Mouse (Mus musculus): ENCODE measurements around the gene Ptpa.

Ptpa gene

DNA sequence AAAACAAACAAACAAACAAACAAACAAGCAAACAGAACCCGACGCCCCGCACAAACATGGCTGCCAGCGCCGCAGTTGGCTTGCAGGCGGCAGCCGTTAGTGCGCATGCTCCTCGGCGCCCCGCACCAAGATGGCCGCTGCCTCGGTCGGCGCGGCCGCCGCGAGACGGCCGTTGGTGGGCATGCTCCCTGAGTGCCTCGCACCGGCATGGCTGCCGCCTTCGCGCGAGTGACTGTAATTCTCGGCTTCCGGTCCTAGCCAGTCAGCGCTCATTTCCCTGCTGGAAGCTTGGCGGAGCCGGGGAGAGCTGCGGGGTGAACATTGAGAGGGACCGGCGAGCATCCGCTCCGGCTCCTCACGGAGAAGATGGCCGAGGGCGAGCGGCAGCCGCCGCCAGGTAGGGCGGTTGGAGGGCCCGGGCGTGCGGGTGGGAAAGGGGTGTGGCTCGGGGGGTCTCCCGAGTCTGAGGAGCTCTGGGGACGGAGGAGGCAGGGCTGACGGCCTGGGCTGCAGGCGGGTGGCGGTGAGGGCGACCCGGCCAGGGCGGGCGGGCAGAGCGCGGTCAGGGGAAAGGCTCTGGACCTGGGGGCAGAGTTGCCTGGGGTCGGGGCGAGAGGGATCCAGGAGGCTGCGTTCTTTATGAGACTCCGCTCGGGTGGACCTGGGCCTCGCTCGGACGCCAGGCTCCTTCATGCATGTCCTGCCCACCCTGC is at the start of gene Ptpa:
Ptpa (plus strand) TSS at position 104 of the 713 bp plus-strand sequence.
- DNase-seq = peak; percentile 96

DNA sequence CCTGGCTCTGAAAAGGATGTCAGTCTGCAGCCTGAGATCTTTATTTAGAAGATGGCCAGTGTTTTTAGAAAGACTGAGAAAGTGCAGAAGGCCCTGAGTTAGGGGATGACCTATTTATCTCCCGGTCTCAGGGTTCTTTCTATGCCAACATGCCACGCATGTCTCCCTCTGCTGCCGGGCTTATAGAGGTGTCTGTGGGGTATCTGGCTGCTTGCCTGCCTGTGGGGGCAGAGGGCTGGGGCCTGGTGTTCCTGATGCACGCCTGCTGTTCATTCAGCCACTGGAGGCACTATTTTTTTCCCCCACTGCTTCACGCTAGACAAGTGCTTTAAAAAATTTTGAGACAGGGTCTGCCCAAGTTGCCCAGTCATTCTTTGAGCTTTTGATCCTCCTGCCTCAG is 49.6 kb upstream of the Ptpa start:
- peak; percentile 49 for DNase-seq

DNA sequence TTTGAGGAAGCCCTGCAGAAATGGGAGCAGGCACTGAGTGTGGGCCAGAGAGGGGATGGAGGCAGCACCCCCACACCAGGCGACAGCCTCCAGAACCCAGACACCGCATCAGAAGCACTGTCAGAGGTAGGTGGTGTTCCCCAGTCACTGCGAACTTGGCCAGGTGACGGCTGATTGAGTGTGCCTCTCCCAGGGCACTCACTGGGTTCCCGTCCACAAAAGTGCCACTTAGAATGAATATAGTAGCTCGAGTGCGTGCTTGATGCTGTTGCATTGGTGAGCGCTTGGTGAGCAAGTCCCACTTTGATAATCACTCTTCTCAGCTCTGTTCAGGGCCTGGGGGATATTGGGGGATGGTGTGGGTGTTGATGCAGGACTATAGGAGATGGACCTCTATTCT is 44.3 kb upstream of the Ptpa start:
- no peak for DNase-seq

DNA sequence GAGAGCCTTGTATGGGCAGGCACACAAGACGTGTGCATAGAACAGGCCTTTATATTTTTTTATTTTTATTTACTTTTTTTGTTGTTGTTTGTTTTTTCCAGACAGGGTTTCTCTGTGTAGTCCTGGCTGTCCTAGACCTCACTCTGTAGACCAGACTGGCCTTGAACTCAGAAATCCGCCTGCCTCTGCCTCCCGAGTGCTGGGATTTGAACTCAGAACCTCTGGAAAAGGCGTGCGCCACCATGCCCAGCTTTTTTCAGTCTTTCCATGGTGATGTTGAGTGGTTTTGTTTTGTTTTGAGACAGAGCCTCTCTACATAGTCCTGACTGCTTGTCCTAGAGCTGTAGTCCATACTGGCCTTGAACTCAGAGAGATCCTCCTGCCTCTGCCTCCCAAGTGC is 43.1 kb upstream of the Ptpa start:
- peak; percentile 45 for DNase-seq

DNA sequence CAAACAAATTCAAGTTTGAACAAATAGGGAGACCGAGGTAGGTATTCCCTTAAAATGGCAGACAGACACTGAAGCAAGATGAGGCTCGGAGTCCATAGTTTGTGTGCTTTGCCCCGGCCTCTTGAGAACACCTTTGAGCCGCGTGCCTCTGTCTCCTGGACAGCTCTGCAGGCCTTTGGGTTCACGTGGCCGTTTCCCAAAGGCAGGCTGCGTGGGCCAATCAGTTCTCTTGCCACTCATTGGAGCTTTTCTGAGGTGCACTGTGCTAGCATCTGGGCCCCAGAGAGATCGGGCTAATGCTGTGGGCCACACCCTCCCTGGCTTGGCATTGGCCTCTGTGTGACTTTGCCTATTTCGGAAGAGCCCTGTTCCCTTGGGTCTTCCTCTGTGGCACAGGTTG is 39.9 kb upstream of the Ptpa start:
- DNase-seq = no peak

DNA sequence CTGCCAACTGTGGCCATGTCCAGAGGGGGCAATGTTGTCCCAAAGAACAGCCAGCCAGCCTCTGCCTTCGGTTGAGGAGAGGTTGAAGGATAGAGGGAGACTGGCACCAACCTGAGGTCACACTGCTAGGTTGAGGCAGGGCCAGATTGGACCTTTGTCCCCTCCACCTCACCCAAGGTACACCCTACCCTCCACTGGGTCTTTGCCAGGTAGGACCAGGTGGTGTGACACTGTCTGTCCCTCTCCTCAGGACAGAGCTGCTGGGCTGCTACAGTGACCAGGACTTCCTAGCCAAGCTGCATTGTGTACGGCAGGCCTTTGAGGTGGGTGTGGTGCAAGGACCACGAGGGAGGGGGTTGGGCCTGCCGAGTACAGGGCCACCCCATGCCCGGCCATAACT is 38.1 kb upstream of the Ptpa start:
- no peak for DNase-seq

DNA sequence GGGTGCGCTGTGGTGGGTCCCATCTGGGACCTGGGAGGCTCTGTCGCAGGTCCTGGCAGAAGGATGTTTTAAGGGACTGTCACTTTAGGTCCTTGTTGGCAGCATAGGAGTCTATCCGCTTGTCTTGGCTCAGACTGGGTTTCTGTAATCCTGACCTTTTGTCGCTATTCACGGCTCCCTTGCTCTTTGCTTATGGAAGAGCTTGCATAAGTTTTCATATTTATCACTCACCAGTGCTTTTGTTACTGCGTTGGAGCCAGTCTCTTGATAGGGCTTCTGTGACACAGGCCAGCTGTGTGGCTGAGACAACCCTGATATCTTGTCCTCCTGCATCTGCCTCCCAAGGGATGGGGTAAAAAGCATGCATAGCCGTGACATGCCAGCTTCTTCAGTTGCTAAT is 36.5 kb upstream of the Ptpa start:
- no peak for DNase-seq

DNA sequence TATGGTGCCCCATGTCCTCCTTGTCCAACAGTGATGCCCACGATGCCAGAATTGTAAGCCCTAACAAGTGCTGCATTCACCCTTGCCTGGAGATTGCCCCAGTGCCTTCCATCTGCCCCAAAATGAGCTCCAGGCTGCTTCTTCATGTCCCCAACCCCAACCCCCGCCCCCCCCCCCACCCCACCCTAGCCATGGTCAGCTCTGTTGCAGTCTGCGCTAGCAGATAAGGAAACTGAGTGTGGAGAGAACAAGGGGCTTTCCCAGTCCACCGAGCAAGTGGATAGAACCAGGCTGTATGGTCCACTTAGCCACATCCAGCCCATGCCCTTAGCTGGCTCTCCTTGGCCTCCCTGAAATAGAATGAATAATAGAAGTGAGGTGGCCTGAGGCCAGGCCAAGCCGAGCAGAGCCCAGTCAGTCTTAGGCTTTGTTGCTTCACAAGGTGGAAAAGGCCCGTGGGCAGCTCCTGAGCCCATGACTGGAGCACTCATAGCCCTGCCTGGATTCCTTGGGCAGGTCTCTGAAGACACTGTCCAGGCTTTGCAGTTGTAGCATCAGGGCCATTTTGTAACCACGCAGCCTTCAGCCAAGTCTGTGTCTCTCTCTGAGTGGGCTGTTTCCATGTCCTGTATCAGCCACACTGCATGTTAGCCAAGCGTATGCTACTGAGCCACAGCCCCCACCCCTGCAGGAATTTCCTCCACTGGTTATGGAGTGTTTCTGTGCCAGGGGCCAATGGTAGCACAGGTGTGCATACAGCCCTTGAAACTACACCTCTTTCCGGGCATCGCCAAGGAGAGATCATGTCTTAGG is 35.1 kb upstream of the Ptpa start:
- DNase-seq = no peak

DNA sequence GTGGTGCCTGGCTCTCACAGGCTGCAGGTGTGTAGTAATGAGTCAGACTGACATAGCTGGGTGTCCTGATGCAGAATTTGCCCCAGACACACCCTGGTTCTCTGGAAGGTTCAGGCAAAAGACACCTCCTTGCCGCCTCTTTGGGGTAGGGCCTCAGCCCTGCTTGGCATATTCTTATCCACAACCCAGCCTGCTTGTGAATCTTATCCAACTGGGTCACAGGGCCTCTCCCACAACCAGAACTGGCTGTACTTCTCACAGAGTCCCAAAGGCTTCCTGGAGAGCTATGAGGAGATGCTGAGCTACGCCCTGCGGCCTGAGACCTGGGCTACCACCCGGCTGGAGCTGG is 34.5 kb upstream of the Ptpa start:
- no peak for DNase-seq

DNA sequence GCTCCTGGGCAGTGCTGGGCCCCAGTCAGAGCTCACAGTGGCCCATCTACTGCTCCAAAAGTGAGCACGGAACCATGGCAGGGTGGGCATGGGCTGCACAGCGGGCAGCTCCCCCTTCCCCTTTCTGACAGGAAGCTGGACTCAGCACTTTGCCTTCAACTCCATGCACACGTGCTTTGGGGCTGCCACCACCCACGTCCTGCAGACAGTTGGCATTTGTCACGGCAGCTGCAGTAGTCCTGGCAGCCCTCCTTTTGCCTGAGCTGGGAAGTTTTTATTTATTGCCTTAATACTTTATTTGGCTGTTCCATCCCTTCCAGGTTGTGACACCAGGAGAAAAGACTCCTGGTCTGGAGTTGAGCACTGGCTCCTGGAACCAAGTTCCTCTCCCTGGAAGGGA is 31.0 kb upstream of the Ptpa start:
- DNase-seq = no peak

DNA sequence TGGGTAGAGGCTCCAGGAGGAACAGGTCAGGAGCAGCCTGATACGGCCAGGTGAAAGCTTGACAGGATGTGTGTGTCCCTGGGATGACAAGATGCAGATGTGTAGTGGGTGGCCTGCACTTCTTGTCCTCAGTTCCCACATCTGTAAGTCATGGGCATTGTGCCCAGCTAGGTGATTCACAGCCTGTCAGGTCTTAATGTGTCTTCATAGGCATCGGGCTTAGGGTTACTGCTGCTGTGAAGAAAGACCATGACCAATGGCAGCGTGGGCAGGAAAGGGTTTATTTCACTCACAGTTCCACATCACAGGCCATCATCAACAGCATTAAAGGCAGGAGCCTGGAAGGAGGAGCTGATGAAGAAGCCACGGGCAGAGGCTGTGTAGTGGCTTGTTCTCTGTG is 30.2 kb upstream of the Ptpa start:
- no peak for DNase-seq

DNA sequence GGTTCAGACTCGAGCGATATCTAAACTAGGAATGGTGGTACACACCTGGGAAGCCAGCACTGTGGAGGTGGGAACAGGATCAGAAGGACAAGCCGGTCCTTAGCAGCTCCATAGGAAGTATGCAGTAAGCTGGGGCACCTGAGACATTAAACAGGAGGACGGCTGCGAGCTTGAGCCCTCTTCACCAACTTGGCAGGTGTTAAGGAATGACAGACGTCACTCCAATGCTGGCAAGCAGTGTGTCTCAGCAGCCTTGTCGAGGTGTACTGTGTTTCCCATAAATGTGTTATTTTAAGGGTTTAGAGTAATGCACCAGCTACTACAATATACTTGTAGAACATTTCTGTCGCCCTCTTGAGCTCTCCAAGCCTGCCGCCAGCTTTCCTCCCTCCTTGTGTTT is 28.9 kb upstream of the Ptpa start:
- no peak for DNase-seq

DNA sequence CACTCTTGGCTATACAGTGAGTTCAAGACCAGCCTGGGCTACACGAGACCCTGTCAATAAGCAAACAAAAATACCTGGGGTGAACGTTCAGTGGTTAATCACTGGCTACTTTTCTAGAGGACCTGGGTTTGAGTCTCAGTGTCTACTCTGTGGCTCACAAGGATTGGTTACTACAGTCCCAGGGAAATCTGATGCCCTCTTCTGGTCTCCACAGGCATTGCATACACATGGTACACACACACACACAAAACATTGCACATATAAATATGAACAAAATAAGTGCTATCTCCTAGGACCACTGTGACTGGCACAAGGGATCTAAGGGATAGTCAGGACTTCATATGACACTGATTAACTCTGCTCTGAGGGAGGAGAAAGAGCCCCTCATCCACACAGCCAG is 26.8 kb upstream of the Ptpa start:
- DNase-seq = no peak

DNA sequence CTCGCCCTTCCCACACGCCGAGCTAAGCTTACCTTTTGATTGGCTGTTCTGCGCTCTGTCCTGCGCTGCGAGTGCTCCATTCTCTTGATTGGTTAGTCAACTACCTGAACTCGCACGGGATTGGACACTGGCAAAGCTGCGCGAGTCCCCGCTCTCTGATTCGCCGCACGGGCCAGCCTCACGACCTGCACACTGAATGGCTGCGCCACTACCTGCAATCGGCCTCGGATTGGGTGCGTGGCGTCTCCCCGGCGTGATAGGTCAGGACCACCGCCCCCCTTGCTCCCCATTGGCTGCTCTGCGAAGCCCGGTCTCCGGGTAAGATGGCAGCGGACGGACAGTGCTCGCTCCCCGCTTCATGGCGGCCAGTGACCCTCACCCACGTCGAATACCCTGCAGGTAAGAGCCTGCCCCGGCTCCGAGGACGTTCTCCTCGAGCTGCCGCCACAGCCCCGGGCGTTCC is 23.7 kb upstream of the Ptpa start, which contains the start of gene Dolpp1:
Dolpp1 (plus strand) TSS at position 141 of the 463 bp plus-strand sequence.
- DNase-seq = peak; percentile 98

DNA sequence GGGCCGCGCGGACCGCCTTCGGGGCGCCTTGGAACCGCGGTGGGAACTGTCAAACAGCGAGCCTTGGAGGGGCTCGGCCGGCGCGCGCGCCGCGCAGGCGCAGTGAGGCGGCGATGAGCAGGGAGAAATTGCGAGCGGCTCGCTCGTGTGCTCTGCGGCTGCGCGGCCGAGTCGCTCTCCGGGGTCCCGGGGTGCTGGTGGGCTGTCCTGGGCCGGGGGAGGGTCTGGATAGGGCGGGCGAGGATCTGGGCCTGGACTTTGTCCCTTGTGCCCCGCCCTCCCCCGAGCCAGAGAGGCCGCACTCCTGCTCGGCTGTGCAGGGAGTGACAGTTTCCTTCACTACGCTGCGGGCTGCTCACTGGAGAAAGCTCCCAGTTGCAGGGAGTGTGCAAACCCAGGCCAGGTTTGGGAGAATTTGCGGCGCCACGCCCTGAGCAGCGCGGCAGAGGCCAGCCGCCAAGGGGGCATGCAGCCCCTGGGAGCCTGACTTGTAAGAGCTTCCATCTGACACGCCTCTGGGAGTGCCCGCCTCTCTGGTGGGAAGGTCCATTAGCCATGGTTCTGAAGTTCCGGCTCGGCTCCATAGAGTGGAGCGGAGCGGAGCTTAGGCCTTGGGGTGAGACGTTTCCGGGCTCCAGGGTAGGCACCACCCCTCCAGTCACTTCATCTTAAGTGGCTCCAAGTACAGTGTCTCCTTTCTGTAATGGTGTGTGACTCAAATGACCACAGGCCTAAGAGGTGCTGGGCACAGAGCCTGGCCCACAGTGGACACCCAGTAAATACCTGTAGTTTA is 23.1 kb upstream of the Ptpa start:
- peak; percentile 89 for DNase-seq

DNA sequence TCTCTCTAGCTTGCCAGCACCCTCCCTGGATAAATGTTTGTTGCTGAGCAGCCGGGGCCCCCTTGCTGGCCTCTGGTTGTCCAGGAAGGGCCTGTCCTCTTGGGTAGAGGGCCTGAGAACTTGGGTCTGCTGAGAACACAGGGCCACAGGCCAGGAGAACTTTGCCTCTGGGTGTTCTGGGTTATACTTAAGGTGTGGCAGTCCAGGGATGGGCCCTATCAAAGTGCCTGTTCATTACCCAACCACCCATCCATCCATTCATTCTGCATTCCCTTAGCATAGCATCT is 22.5 kb upstream of the Ptpa start:
- DNase-seq = no peak

DNA sequence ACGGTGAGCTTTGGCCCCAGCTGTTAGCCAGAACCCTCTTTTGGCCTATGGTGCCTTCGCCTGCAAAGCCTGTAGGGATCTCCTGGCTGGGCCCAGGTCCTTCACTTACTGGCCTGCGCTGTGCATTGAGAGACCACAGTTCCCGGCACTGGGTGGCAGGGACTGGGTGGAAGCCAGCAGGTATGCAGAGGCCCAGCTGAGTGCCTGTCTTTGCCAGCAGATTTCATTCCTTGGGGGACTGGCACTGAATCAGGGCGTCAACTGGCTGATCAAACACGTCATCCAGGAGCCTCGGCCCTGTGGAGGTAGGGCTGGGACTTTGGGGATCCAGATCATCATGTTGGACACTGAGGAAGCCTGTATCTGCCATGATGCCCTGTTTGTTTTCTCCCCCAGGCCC is 20.1 kb upstream of the Ptpa start:
- DNase-seq = no peak

DNA sequence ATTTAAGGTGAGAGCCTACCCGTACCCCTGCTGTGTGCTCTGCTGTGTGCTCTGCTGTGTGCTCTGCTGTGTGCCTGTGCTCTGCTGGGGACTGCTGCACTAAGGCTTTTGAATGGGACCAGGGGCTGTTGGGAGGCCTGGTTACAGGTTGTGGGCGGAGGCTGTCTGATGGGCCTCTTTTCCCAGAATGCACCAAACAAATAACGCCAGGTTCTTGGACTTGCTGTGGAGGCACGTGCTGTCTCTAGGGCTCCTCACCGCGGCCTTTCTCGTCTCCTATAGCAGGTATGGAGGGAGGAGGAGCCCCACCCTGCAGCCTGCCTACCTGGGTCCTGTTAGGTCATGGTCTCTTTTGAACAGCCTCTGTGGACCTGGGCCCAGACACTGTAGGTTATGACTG is 19.6 kb upstream of the Ptpa start:
- DNase-seq = no peak

DNA sequence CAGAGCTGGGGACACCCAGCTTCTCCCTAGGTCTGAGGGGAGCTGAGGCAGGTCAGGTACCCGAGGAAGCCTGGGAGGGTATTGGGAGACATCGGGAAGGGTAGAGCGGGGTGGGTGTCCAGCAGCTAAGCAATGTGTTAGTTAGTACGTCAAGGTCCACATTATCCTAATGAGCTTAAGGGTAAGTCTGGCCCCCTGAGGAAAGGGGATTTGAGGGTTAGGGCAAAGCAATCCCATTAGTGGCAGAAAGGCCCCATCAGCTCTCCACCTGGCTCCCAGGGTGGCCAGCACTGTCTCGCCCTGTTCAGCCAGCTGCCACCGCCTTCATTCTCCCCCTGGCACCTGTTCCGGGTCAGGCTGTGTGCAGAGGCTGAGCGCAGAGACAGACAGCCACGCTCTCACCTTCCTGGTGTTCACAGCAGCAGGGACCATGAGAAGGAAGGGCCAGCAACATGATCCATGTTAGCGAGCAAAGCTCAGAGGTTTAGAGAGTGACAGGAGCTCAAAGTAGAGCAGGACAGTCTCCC is 17.8 kb upstream of the Ptpa start:
- DNase-seq = no peak

DNA sequence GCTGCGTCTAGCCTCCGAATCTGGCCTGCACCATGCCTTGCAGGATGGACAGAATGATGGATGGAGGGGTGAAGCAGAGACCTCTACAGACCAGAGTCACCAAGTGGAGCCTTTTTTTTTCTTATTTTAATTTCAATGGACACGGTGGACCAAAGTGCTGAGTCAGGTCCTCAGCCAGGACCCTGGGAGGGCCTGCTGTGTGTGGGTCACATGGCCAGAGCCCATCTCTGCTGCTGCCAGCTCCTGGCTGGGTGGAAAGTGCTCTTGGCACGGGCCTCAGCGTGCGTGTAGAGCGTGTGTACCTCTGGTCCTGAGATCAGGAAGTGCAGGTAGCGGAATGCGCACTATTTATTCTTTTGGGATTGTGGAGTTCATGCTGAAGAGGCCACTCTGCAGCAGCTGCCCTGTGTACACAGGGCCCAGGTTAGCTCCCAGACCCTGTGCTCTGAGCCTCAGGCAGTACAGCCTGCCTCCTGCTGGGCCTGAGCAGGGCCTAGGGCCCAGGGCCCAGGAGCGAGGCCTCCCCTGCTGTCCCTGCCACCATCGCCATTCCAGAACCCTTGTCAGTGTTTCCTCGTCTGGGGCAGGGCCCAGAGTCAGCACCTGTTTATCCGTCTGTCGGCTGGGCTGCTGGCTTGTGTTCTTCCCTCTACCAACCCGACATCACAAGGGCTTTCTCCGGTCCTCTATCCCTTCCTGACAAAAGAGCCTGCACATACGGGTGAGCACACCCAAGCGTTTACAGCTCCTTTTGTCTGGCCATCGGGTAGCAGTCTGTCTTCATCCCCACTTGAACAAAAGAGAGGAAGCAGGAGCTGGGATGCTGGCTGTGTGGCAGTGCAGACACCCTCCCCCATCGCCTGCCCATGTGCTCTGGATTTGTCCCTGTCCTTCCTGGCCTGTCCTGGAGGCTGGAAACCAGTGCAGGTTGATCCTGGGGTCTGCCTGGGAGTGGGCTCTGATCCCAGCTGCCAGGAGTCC is 16.4 kb upstream of the Ptpa start:
- no peak for DNase-seq

DNA sequence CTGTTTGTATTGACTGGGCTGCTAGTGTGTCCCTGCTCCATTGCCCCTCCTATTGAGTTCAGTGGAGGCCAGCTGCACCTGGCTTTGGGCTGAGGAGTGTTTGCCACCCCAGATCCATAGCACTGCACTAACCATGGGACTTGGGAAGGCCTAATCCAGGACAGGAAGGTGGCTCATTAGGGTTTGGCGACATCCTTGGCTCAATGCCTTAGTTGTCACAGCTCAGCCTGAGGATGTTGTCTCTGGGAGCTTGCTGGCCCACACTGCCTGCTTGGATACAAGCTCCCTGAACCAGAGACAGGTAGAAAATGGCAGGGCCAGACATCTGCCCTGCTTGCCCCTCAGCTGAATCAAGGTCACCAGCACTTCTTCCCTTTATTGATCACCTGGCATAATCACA is 14.3 kb upstream of the Ptpa start:
- DNase-seq = no peak

DNA sequence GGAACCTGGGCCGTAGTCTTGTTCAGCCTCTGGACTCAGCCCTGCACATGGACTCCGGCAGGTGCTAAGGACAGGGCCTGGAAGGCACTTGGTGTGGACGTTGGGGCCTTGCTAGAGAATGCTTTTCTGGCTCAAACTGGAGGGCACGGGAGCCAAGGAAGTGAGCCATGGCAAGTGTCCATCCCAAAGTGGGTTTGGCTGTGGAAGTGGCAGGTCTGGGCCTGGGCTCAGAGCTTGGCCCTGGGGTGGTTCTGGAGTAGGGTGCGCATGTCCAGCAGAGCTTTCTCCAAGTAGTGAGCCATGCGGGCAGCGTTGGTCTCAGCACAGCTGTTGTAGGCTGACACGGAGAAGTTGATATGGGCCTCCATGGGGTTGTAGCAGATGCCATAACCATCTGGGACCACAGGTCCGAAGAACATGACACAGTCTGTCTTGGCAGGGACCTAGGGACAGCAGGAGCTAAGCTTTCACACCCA is 13.4 kb upstream of the Ptpa start:
- no peak for DNase-seq

Data from kidney, postnatal 14 days (tissue).